Mouse (Mus musculus) liver, embryonic 14.5 days (tissue): ENCODE results near the gene Amotl1.

Experiments
- CTCF ChIP-seq: IDR thresholded peaks from 2 replicates; pipeline ENCODE4 v1.5.1; 2016; ENCODE audit warnings: antibody characterized with exemption, low read depth, control low read depth
- EP300 ChIP-seq: IDR thresholded peaks from 2 replicates; pipeline ENCODE4 v1.6.1; 2016; ENCODE audit warnings: antibody characterized with exemption, low read depth

DNA sequence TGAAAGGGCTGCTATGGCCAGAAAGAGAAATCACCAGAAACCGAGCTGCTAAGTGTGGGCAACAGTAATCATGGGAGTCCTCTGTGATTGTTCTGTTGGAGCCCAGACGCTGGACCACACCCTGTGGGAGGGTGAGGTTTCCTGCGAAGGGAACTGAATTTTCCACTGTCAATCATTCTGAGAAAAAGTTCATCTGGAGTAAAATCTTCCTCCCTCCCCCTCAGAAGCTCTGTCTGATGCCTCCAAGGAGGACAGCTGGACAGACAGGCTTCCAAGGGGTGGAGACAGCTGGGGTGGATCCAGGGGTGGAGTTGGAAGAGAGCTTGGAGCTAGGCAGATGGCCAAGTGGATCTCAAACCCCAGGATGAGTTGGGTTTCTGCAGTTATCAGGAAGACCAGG, 19.8 kb downstream of the Amotl1 start:
- TF ChIP-seq CTCF (no peak), EP300 (no peak)
